Mouse (Mus musculus): ENCODE measurements at regions not wholly inside any gene's neighbourhood (a gene's known extent, or its start where the extent isn't known, plus 50 kb on each side); places are given as distances from the start of the nearest gene placed in this dataset.

DNA sequence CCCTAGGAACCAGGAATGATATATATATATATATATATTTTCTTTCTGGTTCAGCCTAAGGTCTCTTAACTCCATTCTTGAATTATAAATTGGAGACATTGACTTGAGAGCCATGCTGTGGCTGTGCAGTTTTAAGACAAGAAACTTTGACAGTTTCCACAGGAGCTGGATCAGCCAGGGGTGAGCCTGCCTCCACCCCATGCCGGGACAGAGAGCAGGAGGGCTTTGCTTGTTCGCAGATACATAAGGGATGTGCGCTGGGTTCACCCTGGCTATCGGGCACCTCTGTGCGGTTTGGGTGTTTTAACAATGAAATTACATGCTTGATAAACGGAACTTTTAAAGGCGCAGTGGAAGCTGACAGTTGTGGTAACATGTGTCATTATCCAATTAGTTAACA lies 73.9 kb downstream of the Tex29 start:
- TF ChIP-seq CTCF (IDR thresholded peaks at IDR 0.05 in 2 of 3, conservative IDR thresholded peaks at IDR 0.05 in 1 of 3; ENCODE audit: control insufficient read depth in 1 of 3, insufficient read depth in 1 of 3, low read depth in 2 of 3, low read length in 3 of 3, poor library complexity in 1 of 3, severe bottlenecking in 1 of 3) (no peak), KAT2A (conservative IDR thresholded peaks at IDR 0.05; ENCODE audit: low read depth, low read length) (no peak), ETS1 (IDR thresholded peaks at IDR 0.05; ENCODE audit: low read depth, low read length) (no peak), RAD21 (IDR thresholded peaks at IDR 0.05; ENCODE audit: low read depth, low read length) (no peak)

All from MEL (cell line).